Mouse (Mus musculus) hindbrain, embryonic 12.5 days (tissue): ENCODE measurements around the gene Rab29. TPM values are rescaled to one million over a fixed set of nuclear protein-coding genes. Genes with fewer than 3 reads are reported as not detected.

Experiments used
- ATAC-seq: fragments of 200-750 bp; cut with Nextera tagmentation; 2 replicates; pipeline ENCODE4 v1.8.0; 2017; ENCODE audit warnings: moderate TSS enrichment; ENCODE audit not compliant: low FRiP score
- H3K27ac ChIP-seq: fragments of 300-500 bp; sonication (generic); 2 replicates; pipeline ENCODE4 v1.5.1; 2016; ENCODE audit warnings: mild to moderate bottlenecking
- H3K27me3 ChIP-seq: fragments of 300-500 bp; sonication (generic); 2 replicates; pipeline ENCODE4 v1.6.1; 2016; ENCODE audit warnings: mild to moderate bottlenecking
- H3K36me3 ChIP-seq: fragments of 300-500 bp; sonication (generic); 2 replicates; pipeline ENCODE4 v1.6.1; 2016; ENCODE audit warnings: mild to moderate bottlenecking
- H3K4me1 ChIP-seq: fragments of 300-500 bp; sonication (generic); 2 replicates; pipeline ENCODE4 v1.6.1; 2016
- H3K4me2 ChIP-seq: fragments of 300-500 bp; sonication (generic); replicated peaks from 2 replicates; pipeline ENCODE4 v1.6.1; 2016; ENCODE audit warnings: mild to moderate bottlenecking
- H3K4me3 ChIP-seq: fragments of 300-500 bp; sonication (generic); 2 replicates; pipeline ENCODE4 v1.5.1; 2016; ENCODE audit warnings: mild to moderate bottlenecking
- H3K9ac ChIP-seq: fragments of 300-500 bp; sonication (generic); 2 replicates; pipeline ENCODE4 v1.6.1; 2016; ENCODE audit warnings: mild to moderate bottlenecking, moderate library complexity
- H3K9me3 ChIP-seq: fragments of 300-500 bp; sonication (generic); replicated peaks from 2 replicates; pipeline ENCODE4 v1.6.1; 2016; ENCODE audit warnings: mild to moderate bottlenecking
- WGBS: fragments of 180-500 bp; shearing (Covaris S2); methylation state at CpG from one replicate; pipeline ENCODE4 v1.1.7; 2016; 5-methylcytosine and 5-hydroxymethylcytosine counted together
- polyA plus RNA-seq: library from polyadenylated mRNA; unstranded; fragments of >200 nt; fragmentation: Nextera tagmentation; extraction: Ambion mirVana; gene quantifications from 2 replicates; pipeline ENCODE4 v1.2.1, GENCODE M21; 2016

Rab29 gene
- polyA plus RNA-seq, 1 experiment from 2014 or later: 14.1 TPM

GRCm38 (mm10) chr1:131910001-131910648, 43.1 kb downstream of the Rab29 start, which contains the start of gene Nucks1:
TSS of gene Nucks1 (plus strand) at chr1:131910534.
- Histone ChIP-seq H3K9ac (peak within 1 kb of the TSS; percentile 97), H3K4me1 (peaks cover 15% of the 10 kb centered on the region), H3K36me3 (no peaks in the 10 kb centered on the region), H3K4me2 (peak within 1 kb of the TSS; percentile 88), H3K27me3 (peaks cover 14% of the 10 kb centered on the region; the same call in 1 of the 2 replicates), H3K4me3 (peak within 1 kb of the TSS; percentile 98), H3K27ac (peak within 1 kb of the TSS; percentile 99), H3K9me3 (no peaks in the 10 kb centered on the region)
- WGBS: under 1% methylated on average over 35 of the region's 35 CpGs
- peak; percentile 99 for ATAC-seq

- Histone ChIP-seq H3K4me3 (peak overlapping the region; percentile 98), H3K9ac (peak overlapping the region; percentile 97), H3K4me1 (peaks cover 17% of the 10 kb centered on the region), H3K36me3 (no peaks in the 10 kb centered on the region), H3K4me2 (peak overlapping the region; percentile 88), H3K9me3 (no peaks in the 10 kb centered on the region), H3K27ac (peak overlapping the region; percentile 99), H3K27me3 (peaks cover 14% of the 10 kb centered on the region; the same call in 1 of the 2 replicates)
- under 1% methylated on average over 85 of the region's 88 CpGs for WGBS
- ATAC-seq: peak; percentile 93
Observed at GRCm38 (mm10) chr1:131910674-131911558, 43.9 kb downstream of the Rab29 start.

GRCm38 (mm10) chr1:131917634-131918033, 50.6 kb downstream of the Rab29 start:
- peaks cover 26% of the 10 kb centered on the region for H3K36me3 ChIP-seq

GRCm38 (mm10) chr1:131919052-131919451, 52.0 kb downstream of the Rab29 start:
- Histone ChIP-seq H3K27me3 (no peaks in the 10 kb centered on the region), H3K9me3 (no peaks in the 10 kb centered on the region), H3K4me3 (no peak overlapping the region), H3K27ac (no peak overlapping the region), H3K4me1 (0 out of 2 replicates have a peak, but pooled peaks cover 7% of the 10 kb centered on the region), H3K9ac (no peak overlapping the region), H3K4me2 (no peak overlapping the region), H3K36me3 (peaks cover 38% of the 10 kb centered on the region)
- no peak for ATAC-seq
- 96% methylated on average over 2 of the region's 2 CpGs for WGBS

More at GRCm38 (mm10) chr1:131917634-131918033, 50.6 kb downstream of the Rab29 start:
- H3K4me2 ChIP-seq: no peak overlapping the region
- ATAC-seq: no peak
- no peak overlapping the region for H3K27ac ChIP-seq
- H3K4me1 ChIP-seq: peaks cover 10% of the 10 kb centered on the region; the same call in 1 of the 2 replicates
- no peak overlapping the region for H3K4me3 ChIP-seq
- 82% methylated on average over 6 of the region's 6 CpGs for WGBS
- no peaks in the 10 kb centered on the region for H3K9me3 ChIP-seq
- H3K27me3 ChIP-seq: no peaks in the 10 kb centered on the region
- H3K9ac ChIP-seq: no peak overlapping the region

GRCm38 (mm10) chr1:131922100-131922499, 55.1 kb downstream of the Rab29 start:
- H3K9me3 ChIP-seq: no peaks in the 10 kb centered on the region
- H3K4me1 ChIP-seq: 0 out of 2 replicates have a peak, but pooled peaks cover 2% of the 10 kb centered on the region
- no peaks in the 10 kb centered on the region for H3K27me3 ChIP-seq
- H3K9ac ChIP-seq: no peak overlapping the region
- 100% methylated on average over 3 of the region's 3 CpGs for WGBS
- no peak overlapping the region for H3K4me2 ChIP-seq
- H3K36me3 ChIP-seq: peaks cover 63% of the 10 kb centered on the region
- ATAC-seq: no peak
- H3K4me3 ChIP-seq: no peak overlapping the region
- H3K27ac ChIP-seq: no peak overlapping the region

Other genes starting within 250 kb of the Rab29 start
- gene Ctse, start 228.9 kb upstream of the Rab29 start, polyA plus RNA-seq: 0.41 TPM in 1 of 2 replicates, not detected in the other
- 0.61 and 0.76 TPM in 2 replicates for gene Rab7b, start 178.5 kb upstream of the Rab29 start, polyA plus RNA-seq
- gene Slc26a9, start 123.2 kb upstream of the Rab29 start, polyA plus RNA-seq: 0.07 and 0.13 TPM in 2 replicates
- gene Pm20d1, start 69.8 kb upstream of the Rab29 start, polyA plus RNA-seq: 0.35 and 0.42 TPM in 2 replicates
- 11.5 and 12.2 TPM in 2 replicates for gene Slc41a1, start 39.7 kb upstream of the Rab29 start, polyA plus RNA-seq
- gene Nucks1, start 43.3 kb downstream of the Rab29 start, polyA plus RNA-seq: 97.4 and 103 TPM in 2 replicates
- gene Slc45a3, start 95.7 kb downstream of the Rab29 start, polyA plus RNA-seq: 5.6 and 6.4 TPM in 2 replicates
- gene Elk4, start 140.4 kb downstream of the Rab29 start, polyA plus RNA-seq: 18.5 and 21.7 TPM in 2 replicates
- gene Mfsd4a, start 200.8 kb downstream of the Rab29 start, polyA plus RNA-seq: 15.4 and 16.2 TPM in 2 replicates